Mouse (Mus musculus) adrenal gland, postnatal 4 days (tissue): ENCODE data around the gene Zfp202. TPM values are rescaled to one million over a fixed set of nuclear protein-coding genes. Genes with fewer than 3 reads are reported as not detected.
"Not testable (repeated sequence)": the region's sequence is repeated elsewhere in the genome, so short reads cannot be mapped to it uniquely, and the experiment has no call there.

Experiments
- DNase-seq, 2 experiments: peaks; one replicate each; pipeline ENCODE4 v3.0.0; 2021 to 2022; ENCODE audit warnings: low spot score in 2 of 2, mixed read lengths in 2 of 2
- long read RNA-seq, 2 experiments: library from polyadenylated mRNA; stranded (forward); transcript quantifications; one replicate each; pipeline ENCODE4 v2.0.0; 2021
- total RNA-seq, 2 experiments: library from RNA; stranded (reverse); gene quantifications; 2 replicates each; pipeline ENCODE4 v1.2.3; 2021

The Zfp202 gene
- total RNA-seq: 1 to 10 TPM; 8.0 to 8.1 TPM
- long read RNA-seq, experiment 1, partial matches to known transcripts: 1 of 9 reads
- long read RNA-seq, experiment 1, other reads (novel, unspliced or antisense): 1 of 9 reads
- long read RNA-seq, experiment 2, partial matches to known transcripts: 0 of 8 reads
- long read RNA-seq, experiment 2, other reads (novel, unspliced or antisense): 0 of 8 reads

GRCm38 (mm10) chr9:40192098-40193038 lies at the start of gene Zfp202:
Gene Zfp202, plus strand, starts transcription at chr9:40192316.
- peak; percentile 75 to 79 for DNase-seq

DNA sequence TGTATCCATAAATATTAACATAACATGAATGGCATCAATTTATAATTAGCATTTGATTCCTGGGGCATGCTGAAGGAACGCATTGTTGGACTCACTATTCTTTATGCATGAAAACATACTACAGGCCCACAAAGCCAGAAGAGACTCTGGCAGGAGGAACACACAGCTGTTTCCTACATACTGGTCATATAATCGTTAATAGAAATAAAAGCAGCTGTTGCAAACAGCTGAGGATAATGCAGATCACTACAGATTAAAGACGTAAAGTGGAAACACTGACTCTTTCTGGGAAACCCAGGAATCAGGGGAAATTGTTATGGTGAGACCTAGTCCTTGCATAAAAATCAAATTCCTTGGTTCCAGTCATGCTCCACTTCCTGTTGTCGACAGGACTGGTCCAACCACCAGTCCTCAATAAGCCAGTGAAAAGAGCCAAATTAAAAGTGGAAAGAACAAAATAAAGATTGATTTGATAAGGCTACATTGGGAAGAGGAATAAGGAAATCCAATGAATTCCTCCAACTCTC lies 36.9 kb upstream of the Zfp202 start:
- no peak for DNase-seq

DNA sequence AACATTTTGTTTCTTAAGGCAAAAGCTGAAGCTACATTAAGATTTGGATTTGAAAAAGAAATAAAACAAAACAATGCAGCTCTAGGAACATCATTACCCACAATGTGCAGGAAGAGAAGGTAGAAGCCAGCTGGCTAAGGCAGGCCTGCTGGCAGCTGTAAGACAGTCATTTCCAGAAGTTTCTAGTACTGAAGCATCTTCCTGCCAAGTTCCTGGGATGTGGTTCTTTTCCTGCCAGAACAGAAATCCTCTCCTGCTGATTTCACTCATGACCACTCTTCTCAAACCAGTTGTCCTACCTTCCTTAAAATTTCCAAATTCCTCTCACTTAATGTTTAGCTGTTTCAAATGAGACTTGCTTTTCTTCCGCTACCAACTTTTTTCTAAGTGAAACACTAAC lies 25.7 kb upstream of the Zfp202 start:
- DNase-seq: no peak

GRCm38 (mm10) chr9:40177017-40177416 lies 15.1 kb upstream of the Zfp202 start:
- DNase-seq: no peak

DNA sequence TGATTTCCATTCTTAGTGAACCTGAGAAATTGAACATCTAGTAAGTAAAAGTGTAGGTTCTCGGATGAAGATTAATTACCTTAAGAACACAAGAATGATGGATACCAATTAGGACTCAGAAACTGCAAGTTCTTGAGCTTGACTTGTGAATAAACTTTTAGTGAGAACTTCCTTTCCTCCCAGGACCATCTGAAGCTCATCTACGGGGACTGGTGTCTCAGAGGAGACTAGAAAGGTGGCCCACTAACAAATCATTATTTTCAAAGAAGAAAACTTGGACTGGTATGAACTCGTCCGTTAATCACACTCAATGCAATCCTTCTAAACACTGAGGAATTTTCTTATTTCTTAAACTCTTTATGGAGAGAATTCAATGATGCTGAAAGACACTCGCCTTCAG lies 11.5 kb upstream of the Zfp202 start, which contains the start of gene Olfr986:
Olfr986 (plus strand) TSS at position 301 of the 400 bp plus-strand sequence.
- no peak for DNase-seq

DNA sequence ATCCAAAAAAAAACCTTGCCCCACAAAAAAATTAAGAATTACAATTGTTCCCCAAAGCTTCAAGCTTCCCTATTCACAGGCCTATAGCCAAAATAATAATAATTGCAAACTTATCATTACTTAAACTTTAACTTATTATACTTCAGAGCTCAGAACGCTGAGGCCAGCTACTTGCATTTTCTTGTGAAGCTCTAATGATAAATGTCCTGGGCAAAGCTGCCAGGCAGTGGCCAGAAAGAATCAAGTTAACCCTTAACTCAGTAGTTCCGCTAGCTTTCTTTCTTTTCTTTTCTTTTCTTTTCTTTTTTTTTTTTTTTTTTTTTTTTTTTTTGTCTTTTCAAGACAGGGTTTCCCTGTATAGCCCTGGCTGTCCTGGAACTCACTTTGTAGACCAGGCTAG lies 7.0 kb upstream of the Zfp202 start:
- DNase-seq: not testable (repeated sequence)

DNA sequence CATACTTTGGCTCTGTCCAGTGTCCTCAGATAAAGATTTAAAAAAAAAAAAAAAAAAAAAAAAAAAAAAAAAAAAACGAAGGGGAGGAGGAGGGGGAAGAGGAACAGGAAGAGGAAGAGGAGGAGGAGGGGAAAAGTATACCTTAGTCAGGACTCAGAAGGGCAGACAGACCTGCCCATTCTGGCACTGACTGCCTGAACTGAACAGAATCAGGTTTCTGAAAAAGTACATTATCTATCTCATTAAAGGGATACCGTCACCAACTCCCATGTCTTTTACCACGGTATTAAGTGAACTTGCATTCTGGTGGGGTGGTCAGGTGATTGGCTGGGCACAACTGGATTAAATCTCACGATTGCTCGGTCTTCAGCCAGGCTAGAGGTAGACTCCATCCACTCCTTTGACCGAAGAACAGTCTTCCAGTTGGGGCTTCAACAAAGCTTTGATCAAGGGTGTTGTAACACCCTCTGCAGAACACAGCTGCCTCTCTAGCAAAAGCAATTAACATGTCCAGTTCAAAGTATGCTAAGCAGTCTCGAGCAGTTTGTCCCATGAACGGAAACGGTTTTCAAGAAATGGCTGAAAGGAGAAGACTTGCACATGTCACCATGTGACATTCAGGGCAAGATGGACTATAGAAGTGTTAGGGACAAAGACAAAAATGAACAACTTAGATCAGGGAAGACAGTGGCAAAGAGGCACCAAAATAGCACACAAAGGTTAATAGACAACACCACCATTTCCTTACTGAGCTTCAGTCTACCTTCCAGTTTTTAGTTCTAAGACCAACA lies 835 bp upstream of the Zfp202 start:
- DNase-seq: no peak

GRCm38 (mm10) chr9:40195981-40196380 lies 3.9 kb downstream of the Zfp202 start:
- no peak for DNase-seq

- DNase-seq: no peak
Measured at GRCm38 (mm10) chr9:40206546-40206950, 14.4 kb downstream of the Zfp202 start.

DNA sequence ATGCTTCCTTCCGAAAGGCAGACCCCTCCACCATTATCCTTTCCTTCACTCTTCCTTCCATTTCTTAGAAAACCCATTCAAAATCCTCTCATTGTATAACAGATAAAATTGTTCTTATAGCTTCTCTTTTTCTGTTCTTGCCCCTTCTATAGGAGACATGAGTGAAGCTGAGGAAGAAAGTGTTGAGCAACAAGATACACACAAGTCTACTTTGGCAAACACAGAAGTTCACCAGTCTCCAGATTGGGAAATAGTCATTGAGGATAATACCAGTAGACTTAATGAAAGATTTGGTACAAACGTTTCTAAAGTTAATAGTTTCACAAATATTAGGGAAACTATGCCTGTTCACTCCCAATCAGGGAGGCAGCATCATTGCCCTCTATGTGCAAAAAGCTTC lies 18.6 kb downstream of the Zfp202 start:
- no peak for DNase-seq

DNA sequence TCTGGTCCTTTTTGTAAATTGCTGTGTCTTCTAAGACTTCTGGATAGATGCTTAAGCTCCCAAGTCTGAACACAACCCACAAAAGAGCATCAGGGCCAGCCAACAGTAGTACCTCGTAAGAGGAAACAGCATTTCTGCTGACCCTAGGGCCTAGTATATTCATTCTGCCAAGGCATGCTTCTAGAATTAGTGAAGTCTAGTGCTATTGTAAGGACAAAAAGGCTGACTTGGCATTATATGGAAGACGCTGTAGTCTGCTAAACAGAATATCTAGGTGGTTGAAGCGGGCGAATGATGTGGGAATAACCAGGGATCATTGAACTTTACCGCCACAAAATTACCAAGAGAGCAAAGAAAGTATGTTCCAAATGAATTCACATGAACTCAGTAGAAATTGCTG lies 21.9 kb downstream of the Zfp202 start:
- no peak for DNase-seq

DNA sequence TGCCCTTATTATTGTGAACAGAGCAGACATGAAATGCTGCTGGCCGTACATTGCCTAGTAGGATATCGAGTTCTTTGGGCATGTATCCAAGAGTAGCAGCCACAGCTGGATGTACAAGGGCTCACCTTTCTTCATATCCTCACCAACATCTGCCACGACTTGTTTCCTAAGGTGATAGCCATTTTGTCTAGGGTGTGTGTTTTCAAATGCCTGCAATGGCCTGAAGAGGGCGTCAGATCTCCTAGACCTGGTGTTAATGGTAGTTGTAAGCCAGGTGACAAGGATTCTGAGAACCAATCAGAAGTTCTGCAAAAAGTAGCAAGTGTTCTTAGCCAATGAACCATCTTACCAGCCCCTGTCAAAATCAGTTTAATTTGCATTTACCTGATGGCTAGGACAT lies 24.5 kb downstream of the Zfp202 start:
- no peak for DNase-seq

DNA sequence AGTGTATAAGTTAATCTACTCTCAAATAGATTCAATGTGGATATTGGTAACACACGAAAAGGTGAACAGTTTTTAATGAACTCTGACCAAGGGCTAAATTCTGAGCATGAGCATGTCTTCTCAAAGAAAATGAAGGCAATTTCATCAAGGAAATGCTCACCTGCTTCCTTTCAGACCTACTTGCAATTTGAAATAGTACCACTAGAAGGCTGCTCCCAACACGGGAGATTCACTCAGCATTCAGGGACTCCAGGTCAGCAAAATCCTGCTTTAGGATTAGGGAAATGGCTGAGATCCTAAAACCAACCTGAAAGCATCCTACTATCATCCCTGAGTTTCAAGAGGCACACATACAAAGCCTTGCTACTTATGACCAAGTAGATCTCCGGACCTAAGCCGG lies 32.2 kb downstream of the Zfp202 start:
- no peak for DNase-seq

- DNase-seq: no peak
Measured at GRCm38 (mm10) chr9:40227874-40228789, 36.0 kb downstream of the Zfp202 start.

GRCm38 (mm10) chr9:40228804-40229331 lies 36.8 kb downstream of the Zfp202 start:
- no peak for DNase-seq

DNA sequence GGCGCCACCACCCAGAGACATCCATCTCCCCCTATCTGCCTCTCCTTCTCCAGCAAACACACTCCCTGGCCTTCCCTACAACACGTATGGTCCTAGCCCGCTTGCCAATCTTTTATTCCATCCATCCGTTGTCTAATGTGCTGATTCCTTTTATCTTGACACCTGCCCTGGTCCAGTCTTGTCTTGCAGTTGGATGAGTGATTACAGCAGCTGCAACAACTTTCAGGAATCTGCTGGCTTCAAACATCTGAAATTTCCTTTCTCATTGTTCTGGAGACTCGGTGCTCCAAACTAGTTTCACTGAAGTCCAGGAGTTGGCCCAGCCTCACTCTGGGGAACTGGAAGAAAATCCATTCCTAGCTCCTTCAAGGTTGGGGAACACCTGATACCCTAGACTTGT lies 37.4 kb downstream of the Zfp202 start:
- DNase-seq: no peak

- DNase-seq: no peak
Measured at GRCm38 (mm10) chr9:40231019-40231418, 38.9 kb downstream of the Zfp202 start.

DNA sequence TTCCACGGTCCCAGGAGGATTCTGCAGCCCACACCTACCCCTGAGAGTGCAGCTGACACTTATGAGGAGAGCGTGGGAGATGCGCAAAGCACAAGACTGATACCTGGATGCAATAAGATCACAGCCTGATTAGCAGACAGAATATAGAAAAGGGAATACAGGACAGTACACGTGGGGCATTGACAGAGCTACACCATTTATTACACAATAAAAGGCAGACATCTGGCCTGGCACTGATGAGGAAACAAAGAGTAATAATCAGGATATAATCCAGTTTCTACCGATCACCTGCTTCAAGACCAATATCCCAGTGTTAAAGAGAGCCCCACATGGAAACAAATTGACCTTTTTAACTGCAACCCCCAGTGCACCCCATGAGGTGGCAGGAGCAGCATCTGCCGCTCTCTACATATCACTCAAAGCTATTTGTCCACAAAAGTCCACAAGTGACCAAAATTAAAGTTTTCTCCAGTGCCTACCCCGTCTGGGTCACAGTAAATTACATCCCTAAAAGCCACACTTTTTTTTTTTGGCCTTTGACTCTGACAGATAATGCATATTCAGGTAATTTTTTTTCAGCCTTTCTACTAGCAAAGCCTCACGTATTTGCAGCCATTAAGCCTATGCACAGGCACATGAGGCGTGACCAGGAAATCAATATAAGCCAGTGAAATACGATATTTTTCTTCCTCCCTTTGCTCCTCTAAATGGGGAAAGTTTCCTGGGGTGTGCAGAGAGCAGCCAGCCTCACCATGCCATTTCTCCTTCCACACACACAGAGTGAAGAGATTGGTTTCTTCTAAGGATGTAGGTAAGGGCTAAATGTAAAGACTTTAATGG lies 42.3 kb downstream of the Zfp202 start:
- DNase-seq: no peak

- no peak for DNase-seq
Measured at GRCm38 (mm10) chr9:40235220-40235619, 43.1 kb downstream of the Zfp202 start.
